Comparison of ENCODE assay signal across 21 mouse cellular contexts in genomic region chr5:90458727-90459126, GRCm38 (mm10). TPM values are rescaled to one million over a fixed set of nuclear protein-coding genes. Genes with fewer than 3 reads are reported as not detected.
DNase-seq lines count a peak whose midpoint lies in the region; ATAC-seq and TF ChIP-seq lines count a peak whose summit lies in the region.
"Had no signal": no experiment of that assay in that cellular context is flagged by ENCODE, and none has a peak within 500 bp of the region (broad histone marks: within the 10 kb centered on the region; RNA-seq: fewer than 3 reads in every experiment).

No protein-coding gene starts in this region.

- no peaks in the 10 kb centered on the region for H3K4me1 ChIP-seq in kidney, embryonic 16.5 days (ENCODE audit: insufficient read depth, low read length)
- H3K4me1 ChIP-seq in stomach, embryonic 14.5 days (ENCODE audit: control insufficient read depth, insufficient read depth, low read length), result no peaks in the 10 kb centered on the region
- H3K4me1 ChIP-seq in stomach, postnatal 0 days (replicated peaks; ENCODE audit: control insufficient read depth, insufficient read depth), result no peaks in the 10 kb centered on the region
- H3K4me1 ChIP-seq in intestine, embryonic 16.5 days (ENCODE audit: control insufficient read depth, insufficient read depth, low read length), result no peaks in the 10 kb centered on the region
- H3K4me1 ChIP-seq: embryonic facial prominence, embryonic 13.5 days; forebrain, embryonic 10.5 days; heart, embryonic 13.5 days; hindbrain, embryonic 15.5 days had no signal

- H3K27me3 ChIP-seq in kidney, embryonic 16.5 days (ENCODE audit: insufficient read depth, low read length), result no peaks in the 10 kb centered on the region
- no peaks in the 10 kb centered on the region for H3K27me3 ChIP-seq in stomach, embryonic 14.5 days (ENCODE audit: control insufficient read depth, insufficient read depth, low read length)
- no peaks in the 10 kb centered on the region for H3K27me3 ChIP-seq in stomach, postnatal 0 days (ENCODE audit: control insufficient read depth, insufficient read depth, low read length)
- no peaks in the 10 kb centered on the region for H3K27me3 ChIP-seq in intestine, embryonic 16.5 days (replicated peaks; ENCODE audit: control insufficient read depth, insufficient read depth, low read length)
- H3K27me3 ChIP-seq: embryonic facial prominence, embryonic 13.5 days; heart, embryonic 13.5 days; hindbrain, embryonic 15.5 days had no signal

- TF ChIP-seq CTCF in stomach, postnatal 0 days (IDR thresholded peaks at IDR 0.05; ENCODE audit: low read depth), result no peak

- no peaks in the 10 kb centered on the region for H3K9me3 ChIP-seq in kidney, embryonic 16.5 days (ENCODE audit: low read length)
- H3K9me3 ChIP-seq in stomach, embryonic 14.5 days (ENCODE audit: control insufficient read depth, low read depth, low read length), result no peaks in the 10 kb centered on the region
- no peaks in the 10 kb centered on the region for H3K9me3 ChIP-seq in stomach, postnatal 0 days (ENCODE audit: control insufficient read depth, low read length)
- H3K9me3 ChIP-seq in intestine, embryonic 16.5 days (ENCODE audit: control insufficient read depth, low read length), result no peaks in the 10 kb centered on the region
- H3K9me3 ChIP-seq: embryonic facial prominence, embryonic 13.5 days; forebrain, embryonic 10.5 days; heart, embryonic 13.5 days; hindbrain, embryonic 15.5 days had no signal

- TF ChIP-seq EP300 in stomach, postnatal 0 days (optimal IDR thresholded peaks at IDR 0.05), result no peak

- H3K9ac ChIP-seq in kidney, embryonic 16.5 days (replicated peaks; ENCODE audit: low read length), result no peak overlapping the region
- H3K9ac ChIP-seq in stomach, embryonic 14.5 days (replicated peaks; ENCODE audit: low read depth, low read length), result no peak overlapping the region
- H3K9ac ChIP-seq in stomach, postnatal 0 days (ENCODE audit: low read length), result no peak overlapping the region
- no peak overlapping the region for H3K9ac ChIP-seq in intestine, embryonic 16.5 days (ENCODE audit: low read depth, low read length)
- H3K9ac ChIP-seq: embryonic facial prominence, embryonic 13.5 days; heart, embryonic 13.5 days; hindbrain, embryonic 15.5 days had no signal

- ATAC-seq in kidney, embryonic 16.5 days (ENCODE audit: low FRiP score, low TSS enrichment), result peak; percentile 54; the same call in 1 of the 2 replicates
- peak; percentile 56; the same call in 1 of the 2 replicates for ATAC-seq in stomach, embryonic 14.5 days (ENCODE audit: insufficient number of reproducible peaks, insufficient read depth, low FRiP score, low read depth)
- no peak for ATAC-seq in stomach, postnatal 0 days (ENCODE audit: low FRiP score, low TSS enrichment)
- ATAC-seq in intestine, embryonic 16.5 days, result 0 out of 2 replicates have a peak, but pooled peaks have one; percentile 60
- ATAC-seq: forebrain, embryonic 14.5 days had no signal

- H3K4me2 ChIP-seq in kidney, embryonic 16.5 days (replicated peaks; ENCODE audit: low read depth, low read length), result no peak overlapping the region
- no peak overlapping the region for H3K4me2 ChIP-seq in stomach, embryonic 14.5 days (replicated peaks; ENCODE audit: low read depth, low read length)
- no peak overlapping the region for H3K4me2 ChIP-seq in stomach, postnatal 0 days (replicated peaks; ENCODE audit: low read depth)
- H3K4me2 ChIP-seq in intestine, embryonic 16.5 days (ENCODE audit: low read depth, low read length), result no peak overlapping the region
- H3K4me2 ChIP-seq: embryonic facial prominence, embryonic 13.5 days; heart, embryonic 13.5 days; hindbrain, embryonic 15.5 days had no signal

- DNase-seq in kidney, adult 9 months, result no peak
- no peak for DNase-seq in stomach, postnatal 0 days (ENCODE audit: low spot score)
- DNase-seq in urinary bladder, postnatal 36 days (ENCODE audit: low spot score in 2 of 2), result no peak
- DNase-seq: adrenal gland, adult 2 months; adrenal gland, postnatal 25 days; cerebellum, adult 2 months; cerebellum, postnatal 10 days; gastrocnemius, adult 2 months; gastrocnemius, postnatal 36 days; heart, adult 11 months; heart, postnatal 36 days had no signal

- no peak overlapping the region for H3K4me3 ChIP-seq in kidney, embryonic 16.5 days (ENCODE audit: low read length)
- H3K4me3 ChIP-seq in stomach, embryonic 14.5 days (ENCODE audit: low read depth, low read length), result no peak overlapping the region
- H3K4me3 ChIP-seq in stomach, postnatal 0 days (ENCODE audit: low read depth, low read length), result no peak overlapping the region
- no peak overlapping the region for H3K4me3 ChIP-seq in intestine, embryonic 16.5 days (ENCODE audit: low read length)
- H3K4me3 ChIP-seq: embryonic facial prominence, embryonic 13.5 days; erythroblast, embryonic 14.5 days; forebrain, embryonic 10.5 days; gastrocnemius, adult 2 months; heart, embryonic 13.5 days; hindbrain, embryonic 15.5 days had no signal

- H3K27ac ChIP-seq in kidney, embryonic 16.5 days (ENCODE audit: low read length), result no peak overlapping the region; the same call in 1 of the 2 replicates
- no peak overlapping the region for H3K27ac ChIP-seq in stomach, embryonic 14.5 days (ENCODE audit: low read length)
- no peak overlapping the region for H3K27ac ChIP-seq in stomach, postnatal 0 days (replicated peaks)
- H3K27ac ChIP-seq in intestine, embryonic 16.5 days (ENCODE audit: low read length), result no peak overlapping the region
- H3K27ac ChIP-seq: embryonic facial prominence, embryonic 13.5 days; forebrain, embryonic 10.5 days; gastrocnemius, adult 2 months; heart, embryonic 13.5 days; hindbrain, embryonic 15.5 days had no signal

- WGBS in kidney, embryonic 16.5 days, result 38% methylated on average over 5 of the region's 5 CpGs
- WGBS in stomach, embryonic 14.5 days, result 27% methylated on average over 5 of the region's 5 CpGs
- 27% methylated on average over 5 of the region's 5 CpGs for WGBS in stomach, postnatal 0 days
- WGBS in intestine, embryonic 16.5 days, result 50% methylated on average over 5 of the region's 5 CpGs

- no peaks in the 10 kb centered on the region for H3K36me3 ChIP-seq in kidney, embryonic 16.5 days (ENCODE audit: insufficient read depth, low read length)
- no peaks in the 10 kb centered on the region for H3K36me3 ChIP-seq in stomach, embryonic 14.5 days (ENCODE audit: control insufficient read depth, insufficient read depth, low read length)
- no peaks in the 10 kb centered on the region for H3K36me3 ChIP-seq in stomach, postnatal 0 days (ENCODE audit: control insufficient read depth, insufficient read depth, low read length)
- no peaks in the 10 kb centered on the region for H3K36me3 ChIP-seq in intestine, embryonic 16.5 days (ENCODE audit: control insufficient read depth, insufficient read depth, low read length)
- H3K36me3 ChIP-seq: embryonic facial prominence, embryonic 13.5 days; forebrain, embryonic 10.5 days; heart, embryonic 13.5 days; hindbrain, embryonic 15.5 days had no signal

RNA-seq across cellular contexts. Expression of gene Alb, which starts 2.0 kb away (rescaled TPM):
- polyA plus RNA-seq in kidney, embryonic 16.5 days (2015; fragmentation: Nextera tagmentation; extraction: Ambion mirVana), result 15.6 and 20.6 TPM in 2 replicates
- polyA plus RNA-seq in stomach, embryonic 14.5 days (2014; fragmentation: Nextera tagmentation; extraction: Ambion mirVana), result 1.8 and 4.8 TPM in 2 replicates
- polyA plus RNA-seq in stomach, postnatal 0 days (2015; fragmentation: Nextera tagmentation; extraction: Ambion mirVana), result 23.6 and 39.8 TPM in 2 replicates
- 40.3 and 106 TPM in 2 replicates for polyA plus RNA-seq in intestine, embryonic 16.5 days (2015; fragmentation: Nextera tagmentation; extraction: Ambion mirVana)
- polyA plus RNA-seq: forebrain, embryonic 10.5 days; forebrain, embryonic 14.5 days; hindbrain, embryonic 11.5 days had no signal

RNA-seq across cellular contexts. Expression of gene Afp, which starts 31.8 kb away (rescaled TPM):
- 122 and 139 TPM in 2 replicates for polyA plus RNA-seq in kidney, embryonic 16.5 days (2015; fragmentation: Nextera tagmentation; extraction: Ambion mirVana)
- polyA plus RNA-seq in stomach, embryonic 14.5 days (2014; fragmentation: Nextera tagmentation; extraction: Ambion mirVana), result 6.5 and 9.2 TPM in 2 replicates
- 25.1 and 56.2 TPM in 2 replicates for polyA plus RNA-seq in stomach, postnatal 0 days (2015; fragmentation: Nextera tagmentation; extraction: Ambion mirVana)
- 221 and 328 TPM in 2 replicates for polyA plus RNA-seq in intestine, embryonic 16.5 days (2015; fragmentation: Nextera tagmentation; extraction: Ambion mirVana)
- polyA plus RNA-seq: adrenal gland, adult 2 months; forebrain, embryonic 14.5 days; hindbrain, embryonic 11.5 days had no signal
